Mouse (Mus musculus) lung, embryonic 15.5 days (tissue): Measurements from ENCODE around the gene Srp68. TPM values are rescaled to one million over a fixed set of nuclear protein-coding genes. Genes with fewer than 3 reads are reported as not detected.
A peak's percentile ranks its signal among the peaks of the same experiment; 100 is the strongest.

Source experiments
- ATAC-seq: fragments of 200-750 bp; cut with Nextera tagmentation; 2 replicates; pipeline ENCODE4 v1.8.0; 2017; ENCODE audit warnings: moderate number of reproducible peaks, borderline replicate concordance; ENCODE audit not compliant: low FRiP score, low TSS enrichment; ENCODE audit errors: extremely low read depth
- H3K27ac ChIP-seq: fragments of 300-500 bp; sonication (generic); 2 replicates; pipeline ENCODE4 v1.5.1; 2015; ENCODE audit warnings: moderate library complexity, mild to moderate bottlenecking, inconsistent platforms
- H3K27me3 ChIP-seq: fragments of 300-500 bp; sonication (generic); 2 replicates; pipeline ENCODE4 v1.6.1; 2015; ENCODE audit warnings: inconsistent platforms
- H3K36me3 ChIP-seq: fragments of 300-500 bp; sonication (generic); 2 replicates; pipeline ENCODE4 v1.6.1; 2015; ENCODE audit warnings: inconsistent platforms
- H3K4me1 ChIP-seq: fragments of 300-500 bp; sonication (generic); 2 replicates; pipeline ENCODE4 v1.6.1; 2015; ENCODE audit warnings: inconsistent platforms
- H3K4me2 ChIP-seq: fragments of 300-500 bp; sonication (generic); 2 replicates; pipeline ENCODE4 v1.6.1; 2015; ENCODE audit warnings: inconsistent platforms, mild to moderate bottlenecking, moderate library complexity
- H3K4me3 ChIP-seq: fragments of 300-500 bp; sonication (generic); 2 replicates; pipeline ENCODE4 v1.5.1; 2015; ENCODE audit warnings: mild to moderate bottlenecking, inconsistent platforms
- H3K9ac ChIP-seq: fragments of 300-500 bp; sonication (generic); 2 replicates; pipeline ENCODE4 v1.6.1; 2015; ENCODE audit warnings: inconsistent platforms
- H3K9me3 ChIP-seq: fragments of 300-500 bp; sonication (generic); 2 replicates; pipeline ENCODE4 v1.6.1; 2016; ENCODE audit warnings: inconsistent platforms
- WGBS: fragments of 180-500 bp; shearing (Covaris S2); methylation state at CpG from one replicate; pipeline ENCODE4 v1.1.7; 2015; 5-methylcytosine and 5-hydroxymethylcytosine counted together
- polyA plus RNA-seq: library from polyadenylated mRNA; unstranded; fragments of >200 nt; fragmentation: Nextera tagmentation; extraction: Ambion mirVana; gene quantifications from 2 replicates; pipeline ENCODE4 v1.2.1, GENCODE M21; 2015

Gene Srp68
- polyA plus RNA-seq, 1 experiment from 2014 or later: 95.4 TPM

GRCm38 (mm10) chr11:116197584-116197906 is 76.5 kb downstream of the Srp68 start:
- Histone ChIP-seq H3K9ac (no peak overlapping the region), H3K4me1 (peaks cover 15% of the 10 kb centered on the region), H3K36me3 (peaks cover 5% of the 10 kb centered on the region; the same call in 1 of the 2 replicates), H3K4me2 (peak overlapping the region; percentile 75; the same call in 1 of the 2 replicates), H3K9me3 (no peaks in the 10 kb centered on the region), H3K27ac (no peak overlapping the region), H3K27me3 (no peaks in the 10 kb centered on the region), H3K4me3 (no peak overlapping the region; the same call in 1 of the 2 replicates)
- 86% methylated on average over 6 of the region's 6 CpGs for WGBS
- ATAC-seq: no peak

GRCm38 (mm10) chr11:116196866-116197583 is 77.0 kb downstream of the Srp68 start:
- no peak for ATAC-seq
- Histone ChIP-seq H3K4me1 (peaks cover 15% of the 10 kb centered on the region), H3K9me3 (no peaks in the 10 kb centered on the region), H3K36me3 (peaks cover 5% of the 10 kb centered on the region; the same call in 1 of the 2 replicates), H3K9ac (no peak overlapping the region), H3K4me3 (no peak overlapping the region; the same call in 1 of the 2 replicates), H3K27ac (no peak overlapping the region), H3K27me3 (no peaks in the 10 kb centered on the region), H3K4me2 (no peak overlapping the region)
- WGBS: 90% methylated on average over 18 of the region's 18 CpGs

DNA sequence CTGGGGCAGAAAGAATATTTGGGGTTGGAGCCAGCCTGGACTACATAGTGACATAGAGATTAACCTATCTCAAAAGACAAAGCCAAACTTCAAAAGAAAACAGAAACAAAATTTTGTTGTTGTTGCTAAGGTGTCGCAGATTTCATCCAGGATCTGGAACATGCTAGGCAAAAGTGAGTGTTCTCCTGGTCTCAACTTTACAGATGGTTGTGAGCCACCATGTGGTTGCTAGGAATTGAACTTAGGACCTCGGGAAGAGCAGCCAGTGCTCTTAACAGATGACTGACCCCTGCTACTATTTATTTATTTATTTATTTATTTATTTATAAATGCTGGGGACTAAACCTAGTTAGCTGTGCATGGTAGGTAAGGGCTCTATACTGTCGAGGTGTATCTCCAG is 77.7 kb downstream of the Srp68 start:
- WGBS: 77% methylated on average over 3 of the region's 3 CpGs
- Histone ChIP-seq H3K27ac (no peak overlapping the region), H3K36me3 (peaks cover 5% of the 10 kb centered on the region), H3K4me1 (peaks cover 15% of the 10 kb centered on the region), H3K27me3 (no peaks in the 10 kb centered on the region), H3K4me3 (no peak overlapping the region), H3K4me2 (no peak overlapping the region), H3K9me3 (no peaks in the 10 kb centered on the region), H3K9ac (no peak overlapping the region)
- ATAC-seq: no peak

DNA sequence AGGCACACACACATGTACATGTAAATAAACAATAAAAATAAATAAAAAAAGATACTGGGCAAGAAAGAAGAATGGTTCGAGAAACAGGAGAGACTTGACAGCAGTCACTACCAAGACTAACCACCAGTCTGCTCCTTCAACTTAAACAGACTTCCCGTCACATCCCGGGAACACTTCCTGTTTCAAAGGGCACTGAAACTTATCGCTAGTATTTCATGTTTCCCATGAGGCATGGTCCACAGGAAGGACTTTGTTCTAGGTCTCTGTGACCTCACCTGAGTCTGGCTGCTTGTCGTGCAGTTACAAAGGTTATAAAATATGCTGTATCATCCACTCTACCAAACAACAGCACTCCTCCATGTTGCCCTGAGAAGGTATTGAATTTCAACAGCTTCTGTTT is 78.8 kb downstream of the Srp68 start:
- H3K4me3 ChIP-seq: no peak overlapping the region
- no peak for ATAC-seq
- H3K4me1 ChIP-seq: peaks cover 15% of the 10 kb centered on the region
- H3K9ac ChIP-seq: no peak overlapping the region
- no peaks in the 10 kb centered on the region for H3K9me3 ChIP-seq
- peaks cover 5% of the 10 kb centered on the region for H3K36me3 ChIP-seq
- no peak overlapping the region for H3K4me2 ChIP-seq
- WGBS: 63% methylated on average over 5 of the region's 5 CpGs
- no peak overlapping the region for H3K27ac ChIP-seq
- no peaks in the 10 kb centered on the region for H3K27me3 ChIP-seq

Other genes starting within 250 kb of the Srp68 start
- gene H3f3b, start 246.3 kb downstream of the Srp68 start, polyA plus RNA-seq: 1,879 and 1,955 TPM in 2 replicates
- 37.0 and 37.7 TPM in 2 replicates for gene Unk, start 243.9 kb downstream of the Srp68 start, polyA plus RNA-seq
- gene Unc13d, start 196.3 kb downstream of the Srp68 start, polyA plus RNA-seq: 4.1 and 6.4 TPM in 2 replicates
- gene Wbp2, start 187.2 kb downstream of the Srp68 start, polyA plus RNA-seq: 58.0 and 67.9 TPM in 2 replicates
- 24.9 and 25.9 TPM in 2 replicates for gene Trim47, start 147.0 kb downstream of the Srp68 start, polyA plus RNA-seq
- 3.7 and 4.3 TPM in 2 replicates for gene Trim65, start 143.1 kb downstream of the Srp68 start, polyA plus RNA-seq
- gene Mrpl38, start 135.3 kb downstream of the Srp68 start, polyA plus RNA-seq: 89.5 and 94.7 TPM in 2 replicates
- gene Fbf1, start 106.1 kb downstream of the Srp68 start, polyA plus RNA-seq: 29.7 and 35.9 TPM in 2 replicates
- gene Ten1, start 75.4 kb downstream of the Srp68 start, polyA plus RNA-seq: 77.5 and 78.3 TPM in 2 replicates
- gene Acox1, start 75.2 kb downstream of the Srp68 start, polyA plus RNA-seq: 19.6 and 21.2 TPM in 2 replicates
- 5.8 and 6.4 TPM in 2 replicates for gene Evpl, start 36.1 kb downstream of the Srp68 start, polyA plus RNA-seq
- gene Galr2, start 6.7 kb upstream of the Srp68 start, polyA plus RNA-seq: 0.07 and 0.24 TPM in 2 replicates
- 58.4 and 63.5 TPM in 2 replicates for gene Exoc7, start 33.0 kb upstream of the Srp68 start, polyA plus RNA-seq
- 21.1 and 21.2 TPM in 2 replicates for gene Foxj1, start 61.2 kb upstream of the Srp68 start, polyA plus RNA-seq
- 11.1 and 11.4 TPM in 2 replicates for gene Rnf157, start 138.8 kb upstream of the Srp68 start, polyA plus RNA-seq
- gene Ubald2, start 159.9 kb upstream of the Srp68 start, polyA plus RNA-seq: 37.2 and 41.7 TPM in 2 replicates
- gene Qrich2, start 192.0 kb upstream of the Srp68 start, polyA plus RNA-seq: 0.08 TPM in 1 of 2 replicates, not detected in the other
- 180 and 187 TPM in 2 replicates for gene Prpsap1, start 220.0 kb upstream of the Srp68 start, polyA plus RNA-seq